Mouse (Mus musculus) thymus, adult 2 months (tissue): Measurements from ENCODE around the gene Ank3.

Experiments used
- CTCF ChIP-seq: fragments of 200-500 bp; IDR thresholded peaks from 2 replicates; pipeline ENCODE4 v1.5.1; 2012; ENCODE audit warnings: mild to moderate bottlenecking, control low read depth, low read length, moderate library complexity, borderline replicate concordance; ENCODE audit not compliant: control insufficient read depth, poor library complexity, insufficient read depth; ENCODE audit errors: extremely low read depth
- POLR2A ChIP-seq: fragments of 200-500 bp; IDR thresholded peaks from 2 replicates; pipeline ENCODE4 v1.6.1; 2012; ENCODE audit warnings: mild to moderate bottlenecking, low read length, control low read depth, moderate library complexity; ENCODE audit not compliant: control insufficient read depth, poor library complexity, insufficient read depth; ENCODE audit errors: extremely low read depth

- TF ChIP-seq CTCF: no peak
- no peak for TF ChIP-seq POLR2A
These were observed 25.5 kb downstream of the Ank3 start for GRCm38 (mm10) chr10:69424051-69424450.
